Mouse (Mus musculus): ENCODE results near the gene Cplx3.

Gene Cplx3

GRCm38 (mm10) chr9:57559568-57559967 lies 46.5 kb downstream of the Cplx3 start:
- DNase-seq (ENCODE audit: low read depth), result no peak

GRCm38 (mm10) chr9:57558625-57559024 lies 47.5 kb downstream of the Cplx3 start:
- no peak for DNase-seq (ENCODE audit: low read depth)

GRCm38 (mm10) chr9:57557215-57557614 lies 48.9 kb downstream of the Cplx3 start:
- DNase-seq (ENCODE audit: low read depth), result no peak

- DNase-seq (ENCODE audit: low read depth), result no peak
Measured at GRCm38 (mm10) chr9:57554753-57555152, 51.3 kb downstream of the Cplx3 start.

- DNase-seq (ENCODE audit: low read depth), result no peak
Measured at GRCm38 (mm10) chr9:57553119-57553518, 53.0 kb downstream of the Cplx3 start.

GRCm38 (mm10) chr9:57552139-57552887 lies 53.8 kb downstream of the Cplx3 start, which contains the start of gene Mpi:
Mpi (minus strand) TSS chr9:57552763.
- DNase-seq (ENCODE audit: low read depth), result peak; percentile 78

- DNase-seq (ENCODE audit: low read depth), result no peak
Measured at GRCm38 (mm10) chr9:57550126-57550862, 55.8 kb downstream of the Cplx3 start.

Measured in NIH3T3 (cell line).